Mouse (Mus musculus): ENCODE results near the gene Eps15l1. TPM values are rescaled to one million over a fixed set of nuclear protein-coding genes. Genes with fewer than 3 reads are reported as not detected.

Gene Eps15l1
- total and polyA plus RNA-seq, 3 experiments, result 19.1 to 40.8 TPM; not detected in 1

- no peaks in the 10 kb centered on the region for H3K9me3 ChIP-seq (replicated peaks; ENCODE audit: insufficient read depth, low read length)
- H3K27ac ChIP-seq (ENCODE audit: control insufficient read depth, low read depth, low read length), result no peak overlapping the region
- no peaks in the 10 kb centered on the region for H3K36me3 ChIP-seq (ENCODE audit: control insufficient read depth in 1 of 2, insufficient read depth in 2 of 2, low read length in 2 of 2)
- H3K79me2 ChIP-seq (ENCODE audit: control insufficient read depth, insufficient read depth, low read length, poor library complexity), result no peaks in the 10 kb centered on the region
- H3K4me1 ChIP-seq (ENCODE audit: control insufficient read depth in 1 of 2, insufficient read depth in 2 of 2, low read length in 2 of 2), result peaks cover 0 to 16% of the 10 kb centered on the region in 2 experiments; a peak in 2 of 4 replicates
- H3K9ac ChIP-seq (ENCODE audit: control insufficient read depth, low read depth, low read length, poor library complexity, severe bottlenecking), result no peak overlapping the region
- DNase-seq (ENCODE audit: low read depth, low spot score), result no peak
- H3K27me3 ChIP-seq (ENCODE audit: control insufficient read depth in 1 of 2, insufficient read depth in 2 of 2, low read length in 2 of 2), result no peaks in the 10 kb centered on the region; a peak in 1 of 4 replicates
- TF ChIP-seq MYB (IDR thresholded peaks at IDR 0.05; ENCODE audit: low read depth, low read length) (no peak), ZC3H11A (IDR thresholded peaks at IDR 0.05; ENCODE audit: low read depth, low read length) (no peak), POLR2AphosphoS2 (IDR thresholded peaks at IDR 0.05; ENCODE audit: low read length) (no peak), TBP (IDR thresholded peaks at IDR 0.05; ENCODE audit: low read depth, low read length) (no peak), ETS1 (IDR thresholded peaks at IDR 0.05; ENCODE audit: low read depth, low read length) (no peak), GABPA (IDR thresholded peaks at IDR 0.05; ENCODE audit: low read depth, low read length) (no peak), POLR2A (IDR thresholded peaks at IDR 0.05; ENCODE audit: control insufficient read depth in 1 of 2, insufficient read depth in 1 of 2, low read depth in 1 of 2, low read length in 2 of 2, poor library complexity in 1 of 2) (no peak), RAD21 (IDR thresholded peaks at IDR 0.05; ENCODE audit: low read depth, low read length) (no peak), SIN3A (IDR thresholded peaks at IDR 0.05; ENCODE audit: low read length) (no peak), POLR2AphosphoS5 (IDR thresholded peaks at IDR 0.05; ENCODE audit: borderline replicate concordance, low read depth, low read length) (no peak), UBTF (IDR thresholded peaks at IDR 0.05; ENCODE audit: borderline replicate concordance, insufficient read depth, low read depth, low read length) (no peak), TAL1 (IDR thresholded peaks at IDR 0.05; ENCODE audit: low read length) (no peak), KAT2A (conservative IDR thresholded peaks at IDR 0.05; ENCODE audit: low read depth, low read length) (no peak), ZKSCAN1 (IDR thresholded peaks at IDR 0.05; ENCODE audit: low read depth, low read length) (no peak), BHLHE40 (IDR thresholded peaks at IDR 0.05; ENCODE audit: borderline replicate concordance, low read depth, low read length) (no peak), HCFC1 (IDR thresholded peaks at IDR 0.05; ENCODE audit: low read depth, low read length) (no peak), MAX (IDR thresholded peaks at IDR 0.05; ENCODE audit: low read length) (no peak), RCOR1 (IDR thresholded peaks at IDR 0.05; ENCODE audit: low read depth, low read length) (no peak), MYC (IDR thresholded peaks at IDR 0.05; ENCODE audit: low read depth, low read length) (no peak)
- H3K4me3 ChIP-seq (ENCODE audit: control insufficient read depth in 1 of 2, insufficient read depth in 1 of 2, low read depth in 2 of 2, low read length in 2 of 2), result no peak overlapping the region
Measured at GRCm38 (mm10) chr8:72319921-72320802, 101.1 kb downstream of the Eps15l1 start.

- H3K27ac ChIP-seq (ENCODE audit: control insufficient read depth, low read depth, low read length), result no peak overlapping the region
Measured at GRCm38 (mm10) chr8:72319397-72319796, 101.9 kb downstream of the Eps15l1 start.

More at GRCm38 (mm10) chr8:72319397-72319796, 101.9 kb downstream of the Eps15l1 start:
- H3K9me3 ChIP-seq (replicated peaks; ENCODE audit: insufficient read depth, low read length), result no peaks in the 10 kb centered on the region
- no peak overlapping the region for H3K9ac ChIP-seq (ENCODE audit: control insufficient read depth, low read depth, low read length, poor library complexity, severe bottlenecking)
- H3K79me2 ChIP-seq (ENCODE audit: control insufficient read depth, insufficient read depth, low read length, poor library complexity), result no peaks in the 10 kb centered on the region
- H3K4me3 ChIP-seq (ENCODE audit: control insufficient read depth in 1 of 2, insufficient read depth in 1 of 2, low read depth in 2 of 2, low read length in 2 of 2), result no peak overlapping the region
- DNase-seq (ENCODE audit: low read depth, low spot score), result no peak
- no peaks in the 10 kb centered on the region for H3K36me3 ChIP-seq (ENCODE audit: control insufficient read depth in 1 of 2, insufficient read depth in 2 of 2, low read length in 2 of 2)
- peaks cover 0 to 16% of the 10 kb centered on the region in 2 experiments; a peak in 2 of 4 replicates for H3K4me1 ChIP-seq (ENCODE audit: control insufficient read depth in 1 of 2, insufficient read depth in 2 of 2, low read length in 2 of 2)
- no peaks in the 10 kb centered on the region; a peak in 2 of 4 replicates for H3K27me3 ChIP-seq (ENCODE audit: control insufficient read depth in 1 of 2, insufficient read depth in 2 of 2, low read length in 2 of 2)
- TF ChIP-seq POLR2AphosphoS5 (IDR thresholded peaks at IDR 0.05; ENCODE audit: borderline replicate concordance, low read depth, low read length) (no peak), E2F4 (IDR thresholded peaks at IDR 0.05; ENCODE audit: borderline replicate concordance, low read depth, low read length) (no peak), USF2 (IDR thresholded peaks at IDR 0.05; ENCODE audit: borderline replicate concordance in 1 of 2, insufficient read depth in 1 of 2, low read depth in 1 of 2, low read length in 2 of 2) (no peak)
